Mouse (Mus musculus) monocyte, adult 59 days (primary cell): Measurements from ENCODE around the gene Rps16. TPM values are rescaled to one million over a fixed set of nuclear protein-coding genes. Genes with fewer than 3 reads are reported as not detected.

Experiments used
- total RNA-seq, 2 experiments: library from RNA; stranded (reverse); gene quantifications; one replicate each; pipeline ENCODE4 v1.2.4; 2023

Gene Rps16
- 1,000 to 10,000 TPM; 1,784 to 1,904 TPM for total RNA-seq

GRCm38 (mm10) chr7:28350155-28350883 is at the start of gene Rps16:
Gene Rps16 (plus strand): TSS chr7:28350652.

GRCm38 (mm10) chr7:28301616-28302433 is 48.6 kb upstream of the Rps16 start, which contains the start of gene Dll3:
Gene Dll3 (minus strand): TSS chr7:28302238.

GRCm38 (mm10) chr7:28311926-28312543 is 38.4 kb upstream of the Rps16 start, which contains the start of gene Timm50:
Gene Timm50 (minus strand): TSS chr7:28312072.

GRCm38 (mm10) chr7:28338108-28338998 is 12.1 kb upstream of the Rps16 start, which contains the start of gene Supt5:
Gene Supt5 (minus strand): TSS chr7:28338746.

GRCm38 (mm10) chr7:28372251-28373108 is 22.0 kb downstream of the Rps16 start, which contains the start of gene Plekhg2:
Gene Plekhg2 (minus strand): TSS chr7:28372599.

GRCm38 (mm10) chr7:28380237-28381016 is 30.0 kb downstream of the Rps16 start, which contains the start of gene Zfp36:
Gene Zfp36 (minus strand): TSS chr7:28380253.

GRCm38 (mm10) chr7:28392429-28393271 is 42.2 kb downstream of the Rps16 start, which contains the start of the genes Med29 and Paf1:
Gene Med29 (minus strand): TSS chr7:28392708.
Gene Paf1 (plus strand): TSS chr7:28392951.

Other genes starting within 250 kb of the Rps16 start
- gene 9530053A07Rik, start 221.2 kb upstream of the Rps16 start, total RNA-seq = not detected
- 100 to 1,000 TPM; 127 to 139 TPM for gene Fbl, start 180.9 kb upstream of the Rps16 start, total RNA-seq
- gene Dyrk1b, start 171.2 kb upstream of the Rps16 start, total RNA-seq = 10 to 100 TPM; 14.8 to 15.4 TPM
- 1 to 10 TPM; 1.6 to 2.3 TPM for gene Eid2, start 82.8 kb upstream of the Rps16 start, total RNA-seq
- gene Eid2b, start 72.9 kb upstream of the Rps16 start, total RNA-seq = 1 to 10 TPM; 6.0 to 7.1 TPM
- gene Selenov, start 59.5 kb upstream of the Rps16 start, total RNA-seq = not detected
- gene Dll3, start 48.4 kb upstream of the Rps16 start, total RNA-seq = not detected
- gene Timm50, start 38.6 kb upstream of the Rps16 start, total RNA-seq = 10 to 100 TPM; 28.9 to 29.0 TPM
- 100 to 1,000 TPM; 118 to 123 TPM for gene Supt5, start 11.9 kb upstream of the Rps16 start, total RNA-seq
- 10 to 100 TPM; 38.7 to 42.8 TPM for gene Plekhg2, start 21.9 kb downstream of the Rps16 start, total RNA-seq
- gene Zfp36, start 29.6 kb downstream of the Rps16 start, total RNA-seq = 1,000 to 10,000 TPM; 3,101 to 3,326 TPM
- gene Med29, start 42.1 kb downstream of the Rps16 start, total RNA-seq = 10 to 100 TPM; 15.0 to 18.4 TPM
- gene Paf1, start 42.3 kb downstream of the Rps16 start, total RNA-seq = 100 to 1,000 TPM; 153 to 188 TPM
- gene Gmfg, start 86.8 kb downstream of the Rps16 start, total RNA-seq = 100 to 1,000 TPM; 265 to 280 TPM
- gene Lrfn1, start 101.3 kb downstream of the Rps16 start, total RNA-seq = 10 to 100 TPM; 10.6 to 17.6 TPM
- gene Ifnl2, start 159.8 kb downstream of the Rps16 start, total RNA-seq = not detected
- not detected for gene Ifnl3, start 172.2 kb downstream of the Rps16 start, total RNA-seq
- gene Sycn, start 190.2 kb downstream of the Rps16 start, total RNA-seq = not detected
- gene Nccrp1, start 196.6 kb downstream of the Rps16 start, total RNA-seq = 1 to 10 TPM; 1.5 to 2.3 TPM
- gene Samd4b, start 247.5 kb downstream of the Rps16 start, total RNA-seq = 10 to 100 TPM; 59.5 to 62.7 TPM
- gene Pak4, start 247.5 kb downstream of the Rps16 start, total RNA-seq = 10 to 100 TPM; 30.1 to 35.2 TPM